ENCODE assay signal across 8 mouse cellular contexts in genomic region chr1:144330365-144331050, GRCm38 (mm10).
A peak's percentile ranks its signal among the peaks of the same experiment; 100 is the strongest.
DNase-seq lines count a peak whose midpoint lies in the region; ATAC-seq and TF ChIP-seq lines count a peak whose summit lies in the region.
"Had no signal": no experiment of that assay in that cellular context is flagged by ENCODE, and none has a peak within 500 bp of the region (broad histone marks: within the 10 kb centered on the region; RNA-seq: fewer than 3 reads in every experiment).

No protein-coding gene starts in this region.

- H3K9ac ChIP-seq in liver, postnatal 0 days (replicated peaks), result no peak overlapping the region

- no peak for TF ChIP-seq CTCF in liver, postnatal 0 days (IDR thresholded peaks at IDR 0.05; ENCODE audit: low read depth)
- no peak for TF ChIP-seq CTCF in left cerebral cortex, adult 2 months (IDR thresholded peaks at IDR 0.05)

- no peaks in the 10 kb centered on the region for H3K27me3 ChIP-seq in liver, postnatal 0 days (ENCODE audit: insufficient read depth, low read length)

- DNase-seq in spleen, adult 12 weeks (ENCODE audit: low spot score), result peak; percentile 6
- DNase-seq in spleen, postnatal 4 days (ENCODE audit: low spot score in 2 of 2), result no peak
- DNase-seq in liver, postnatal 0 days, result no peak
- no peak for DNase-seq in left cerebral cortex, adult 2 months (ENCODE audit: extremely low spot score in 1 of 2, low spot score in 2 of 2)
- no peak for DNase-seq in frontal cortex, postnatal 14 days (ENCODE audit: low spot score in 2 of 2)
- DNase-seq in cerebellum, postnatal 36 days, result no peak

- ATAC-seq in liver, postnatal 0 days, result peak; percentile 47; the same call in 1 of the 2 replicates
- ATAC-seq in neutrophil, adult 5-6 weeks (ENCODE audit: extremely low read depth, insufficient number of reproducible peaks, low FRiP score, poor library complexity, severe bottlenecking), result peak; percentile 98

- H3K9me3 ChIP-seq in liver, postnatal 0 days (ENCODE audit: low read length), result no peaks in the 10 kb centered on the region
- H3K9me3 ChIP-seq: hindbrain, embryonic 10.5 days had no signal

- no peaks in the 10 kb centered on the region for H3K4me1 ChIP-seq in liver, postnatal 0 days (ENCODE audit: insufficient read depth)
- H3K4me1 ChIP-seq: hindbrain, embryonic 10.5 days had no signal

- H3K4me2 ChIP-seq in liver, postnatal 0 days (ENCODE audit: low read depth, low read length), result no peak overlapping the region

- no peaks in the 10 kb centered on the region for H3K36me3 ChIP-seq in liver, postnatal 0 days (replicated peaks; ENCODE audit: insufficient read depth, low read length)
- H3K36me3 ChIP-seq: hindbrain, embryonic 10.5 days had no signal

- no peak overlapping the region for H3K4me3 ChIP-seq in liver, postnatal 0 days (ENCODE audit: low read depth, low read length)
- no peak overlapping the region for H3K4me3 ChIP-seq in left cerebral cortex, adult 2 months
- H3K4me3 ChIP-seq: hindbrain, embryonic 10.5 days had no signal

- WGBS in liver, postnatal 0 days (ENCODE audit: insufficient replicate concordance), result 35% methylated on average over 8 of the region's 8 CpGs

- intact Hi-C loops in left cerebral cortex, adult 2 months (cut with DNase I), result no loop called here

- 0 out of 2 replicates have a peak overlapping the region, but pooled peaks have one; percentile 18 for H3K27ac ChIP-seq in liver, postnatal 0 days (ENCODE audit: low read depth)
- H3K27ac ChIP-seq in left cerebral cortex, adult 2 months, result no peak overlapping the region
- H3K27ac ChIP-seq: hindbrain, embryonic 10.5 days had no signal

- 0 out of 2 replicates have a peak, but pooled peaks have one; percentile 27 for TF ChIP-seq EP300 in liver, postnatal 0 days (IDR thresholded peaks at IDR 0.05; ENCODE audit: low read depth)
